Mouse (Mus musculus): ENCODE measurements around the gene Slpi. TPM values are rescaled to one million over a fixed set of nuclear protein-coding genes. Genes with fewer than 3 reads are reported as not detected.
"Not testable (repeated sequence)": the region's sequence is repeated elsewhere in the genome, so short reads cannot be mapped to it uniquely, and the experiment has no call there.

Gene Slpi
- polyA plus RNA-seq, 1 experiment from 2014 or later = 1.2 TPM

GRCm38 (mm10) chr2:164366947-164367346, 21.9 kb downstream of the Slpi start:
- no peak overlapping the region for H3K4me2 ChIP-seq (replicated peaks)
- ATAC-seq (ENCODE audit: low FRiP score) = no peak
- no peaks in the 10 kb centered on the region for H3K36me3 ChIP-seq
- H3K9me3 ChIP-seq (replicated peaks) = no peaks in the 10 kb centered on the region
- 70% methylated on average over 3 of the region's 3 CpGs for whole genome bisulfite sequencing
- no peaks in the 10 kb centered on the region for H3K4me1 ChIP-seq
- no peak overlapping the region for H3K27ac ChIP-seq
- no peak overlapping the region for H3K4me3 ChIP-seq
- H3K9ac ChIP-seq = no peak overlapping the region
- no peaks in the 10 kb centered on the region for H3K27me3 ChIP-seq

- Histone ChIP-seq H3K4me2 (replicated peaks) (no peak overlapping the region), H3K36me3 (no peaks in the 10 kb centered on the region), H3K4me3 (no peak overlapping the region), H3K9me3 (replicated peaks) (no peaks in the 10 kb centered on the region), H3K4me1 (peaks cover 7% of the 10 kb centered on the region; the same call in 1 of the 2 replicates), H3K27ac (no peak overlapping the region), H3K27me3 (0 out of 2 replicates have a peak, but pooled peaks cover 2% of the 10 kb centered on the region), H3K9ac (no peak overlapping the region; the same call in 1 of the 2 replicates)
- no peak for ATAC-seq (ENCODE audit: low FRiP score)
- 33% methylated on average over 13 of the region's 13 CpGs for WGBS
Observed at GRCm38 (mm10) chr2:164360974-164361657, 27.8 kb downstream of the Slpi start.

- no peak overlapping the region for H3K9ac ChIP-seq
Observed at GRCm38 (mm10) chr2:164359668-164360067, 29.2 kb downstream of the Slpi start.

GRCm38 (mm10) chr2:164359031-164359430, 29.9 kb downstream of the Slpi start:
- Histone ChIP-seq H3K9ac (no peak overlapping the region), H3K4me1 (peaks cover 7% of the 10 kb centered on the region; the same call in 1 of the 2 replicates), H3K27ac (no peak overlapping the region), H3K4me3 (no peak overlapping the region), H3K9me3 (replicated peaks) (no peaks in the 10 kb centered on the region), H3K4me2 (replicated peaks) (no peak overlapping the region), H3K36me3 (no peaks in the 10 kb centered on the region), H3K27me3 (0 out of 2 replicates have a peak, but pooled peaks cover 2% of the 10 kb centered on the region)
- 80% methylated on average over 5 of the region's 5 CpGs for WGBS
- no peak for ATAC-seq (ENCODE audit: low FRiP score)

More at GRCm38 (mm10) chr2:164359668-164360067, 29.2 kb downstream of the Slpi start:
- Histone ChIP-seq H3K4me3 (no peak overlapping the region), H3K27ac (no peak overlapping the region), H3K27me3 (0 out of 2 replicates have a peak, but pooled peaks cover 2% of the 10 kb centered on the region), H3K4me1 (peaks cover 7% of the 10 kb centered on the region; the same call in 1 of the 2 replicates), H3K9me3 (replicated peaks) (no peaks in the 10 kb centered on the region), H3K4me2 (replicated peaks) (no peak overlapping the region), H3K36me3 (no peaks in the 10 kb centered on the region)
- WGBS = 74% methylated on average over 5 of the region's 5 CpGs
- no peak for ATAC-seq (ENCODE audit: low FRiP score)

- 87% methylated on average over 3 of the region's 3 CpGs for WGBS
Observed at GRCm38 (mm10) chr2:164358373-164358772, 30.5 kb downstream of the Slpi start.

GRCm38 (mm10) chr2:164356177-164356967, 32.5 kb downstream of the Slpi start:
- WGBS = 82% methylated on average over 11 of the region's 11 CpGs

More at GRCm38 (mm10) chr2:164358373-164358772, 30.5 kb downstream of the Slpi start:
- H3K4me2 ChIP-seq (replicated peaks) = no peak overlapping the region
- H3K27ac ChIP-seq = no peak overlapping the region
- no peak for ATAC-seq (ENCODE audit: low FRiP score)
- H3K27me3 ChIP-seq = 0 out of 2 replicates have a peak, but pooled peaks cover 2% of the 10 kb centered on the region
- no peak overlapping the region for H3K4me3 ChIP-seq
- peaks cover 7% of the 10 kb centered on the region; the same call in 1 of the 2 replicates for H3K4me1 ChIP-seq
- no peaks in the 10 kb centered on the region for H3K9me3 ChIP-seq (replicated peaks)
- H3K36me3 ChIP-seq = no peaks in the 10 kb centered on the region
- H3K9ac ChIP-seq = no peak overlapping the region

GRCm38 (mm10) chr2:164353356-164353755, 35.5 kb downstream of the Slpi start:
- no peaks in the 10 kb centered on the region for H3K36me3 ChIP-seq
- ATAC-seq (ENCODE audit: low FRiP score) = no peak
- H3K4me2 ChIP-seq (replicated peaks) = no peak overlapping the region
- H3K9me3 ChIP-seq (replicated peaks) = no peaks in the 10 kb centered on the region
- 90% methylated on average over 11 of the region's 11 CpGs for WGBS
- no peaks in the 10 kb centered on the region for H3K4me1 ChIP-seq
- H3K27me3 ChIP-seq = no peaks in the 10 kb centered on the region
- no peak overlapping the region for H3K27ac ChIP-seq
- no peak overlapping the region for H3K4me3 ChIP-seq
- no peak overlapping the region for H3K9ac ChIP-seq

More at GRCm38 (mm10) chr2:164356177-164356967, 32.5 kb downstream of the Slpi start:
- ATAC-seq (ENCODE audit: low FRiP score) = no peak
- H3K27me3 ChIP-seq = 0 out of 2 replicates have a peak, but pooled peaks cover 2% of the 10 kb centered on the region
- H3K4me1 ChIP-seq = peaks cover 7% of the 10 kb centered on the region; the same call in 1 of the 2 replicates
- no peak overlapping the region for H3K4me3 ChIP-seq
- no peak overlapping the region for H3K4me2 ChIP-seq (replicated peaks)
- no peak overlapping the region for H3K9ac ChIP-seq
- H3K9me3 ChIP-seq (replicated peaks) = no peaks in the 10 kb centered on the region
- no peaks in the 10 kb centered on the region for H3K36me3 ChIP-seq
- H3K27ac ChIP-seq = no peak overlapping the region

GRCm38 (mm10) chr2:164352697-164353096, 36.2 kb downstream of the Slpi start:
- no peaks in the 10 kb centered on the region for H3K36me3 ChIP-seq
- H3K27ac ChIP-seq = no peak overlapping the region
- 86% methylated on average over 3 of the region's 3 CpGs for WGBS
- H3K4me2 ChIP-seq (replicated peaks) = no peak overlapping the region
- H3K27me3 ChIP-seq = no peaks in the 10 kb centered on the region
- no peaks in the 10 kb centered on the region for H3K4me1 ChIP-seq
- no peak for ATAC-seq (ENCODE audit: low FRiP score)
- H3K9ac ChIP-seq = no peak overlapping the region
- H3K4me3 ChIP-seq = no peak overlapping the region
- H3K9me3 ChIP-seq (replicated peaks) = no peaks in the 10 kb centered on the region

GRCm38 (mm10) chr2:164348980-164349379, 39.9 kb downstream of the Slpi start:
- no peaks in the 10 kb centered on the region for H3K9me3 ChIP-seq (replicated peaks)
- no peak overlapping the region for H3K9ac ChIP-seq
- H3K4me3 ChIP-seq = no peak overlapping the region
- H3K4me1 ChIP-seq = no peaks in the 10 kb centered on the region
- H3K36me3 ChIP-seq = no peaks in the 10 kb centered on the region
- no peak overlapping the region for H3K27ac ChIP-seq
- H3K4me2 ChIP-seq (replicated peaks) = no peak overlapping the region
- no peak for ATAC-seq (ENCODE audit: low FRiP score)
- no peaks in the 10 kb centered on the region for H3K27me3 ChIP-seq
- WGBS = 94% methylated on average over 3 of the region's 3 CpGs

GRCm38 (mm10) chr2:164347697-164348096, 41.2 kb downstream of the Slpi start:
- not testable (repeated sequence) for ATAC-seq (ENCODE audit: low FRiP score); H3K9ac ChIP-seq

GRCm38 (mm10) chr2:164343732-164344131, 45.2 kb downstream of the Slpi start:
- H3K36me3 ChIP-seq; H3K4me3 ChIP-seq; H3K4me2 ChIP-seq (replicated peaks); H3K27me3 ChIP-seq; H3K9ac ChIP-seq; H3K9me3 ChIP-seq (replicated peaks); ATAC-seq (ENCODE audit: low FRiP score); H3K27ac ChIP-seq; H3K4me1 ChIP-seq: not testable (repeated sequence)
- WGBS = 64% methylated on average over 1 of the region's 1 CpGs

More at GRCm38 (mm10) chr2:164347697-164348096, 41.2 kb downstream of the Slpi start:
- not testable (repeated sequence) for H3K27me3 ChIP-seq; H3K4me2 ChIP-seq (replicated peaks); H3K27ac ChIP-seq; H3K4me1 ChIP-seq; H3K36me3 ChIP-seq; H3K9me3 ChIP-seq (replicated peaks); H3K4me3 ChIP-seq

- not testable (repeated sequence) for H3K4me1 ChIP-seq; H3K9me3 ChIP-seq (replicated peaks); H3K36me3 ChIP-seq; H3K27me3 ChIP-seq; H3K4me2 ChIP-seq (replicated peaks); H3K27ac ChIP-seq; H3K4me3 ChIP-seq; H3K9ac ChIP-seq; ATAC-seq (ENCODE audit: low FRiP score)
- 84% methylated on average over 3 of the region's 3 CpGs for WGBS
Observed at GRCm38 (mm10) chr2:164332440-164332839, 56.5 kb downstream of the Slpi start, which contains the start of gene Svs5. Svs5 (plus strand) TSS chr2:164332740.
